Mouse (Mus musculus) lung, postnatal 25 days (tissue): ENCODE data around the gene Foxm1.
A peak's percentile ranks its signal among the peaks of the same experiment; 100 is the strongest.

ENCODE experiments used
- DNase-seq: peaks from one replicate; pipeline ENCODE4 v3.0.0; 2022; ENCODE audit warnings: low spot score

Gene Foxm1

DNA sequence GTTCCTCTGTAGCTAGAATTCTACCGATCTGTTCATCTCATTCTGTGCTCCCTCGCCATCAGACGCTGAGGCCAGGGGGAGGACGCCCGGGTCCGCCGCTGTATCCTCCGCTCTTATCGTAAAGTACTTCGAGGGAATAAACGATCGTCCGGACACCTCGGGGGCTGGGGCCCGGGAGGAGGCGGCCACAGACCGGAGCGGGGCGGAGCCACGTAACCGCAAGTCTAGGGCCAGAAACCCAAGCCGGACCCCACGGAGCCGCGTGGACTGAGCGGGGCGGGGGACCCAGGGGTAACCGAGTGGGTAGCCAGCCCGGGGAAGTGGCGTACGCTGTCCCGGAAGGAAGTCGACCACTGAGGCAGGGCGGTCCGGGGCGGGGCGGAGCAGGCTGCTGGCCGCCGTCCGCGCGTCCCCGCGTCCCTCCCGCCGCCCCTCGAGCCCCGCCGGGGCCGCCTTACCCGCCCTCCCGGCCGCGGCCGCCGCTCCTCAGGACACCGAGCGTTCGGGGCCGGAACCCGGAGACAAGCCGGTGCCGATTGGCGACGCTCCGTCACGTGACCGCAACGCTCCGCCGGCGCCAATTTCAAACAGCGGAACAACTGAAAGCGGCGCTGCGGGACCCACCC lies at the start of gene Foxm1, which contains the start of gene Rhno1:
Gene Foxm1 (plus strand): TSS at position 587 of the 626 bp plus-strand sequence.
Gene Rhno1 (minus strand): TSS at position 531 of the 626 bp plus-strand sequence.
- DNase-seq, result peak; percentile 83

DNA sequence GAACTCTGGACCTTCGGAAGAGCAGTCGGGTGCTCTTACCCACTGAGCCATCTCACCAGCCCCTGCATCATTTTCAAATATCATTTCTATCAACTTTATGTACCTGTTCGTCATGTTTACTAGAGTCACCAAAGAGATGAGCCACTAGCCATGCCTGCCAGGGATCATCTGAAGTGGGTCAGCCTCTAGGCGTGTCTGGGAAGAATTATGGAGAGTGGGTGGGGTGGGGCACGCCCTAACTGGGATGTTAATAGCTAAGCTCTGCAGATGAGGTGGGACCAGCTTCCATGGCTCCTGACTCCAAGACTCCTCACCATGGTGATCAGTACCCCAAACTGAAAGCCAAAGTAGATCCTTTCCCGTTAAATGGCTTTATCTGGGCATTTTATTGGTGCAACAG lies 48.0 kb upstream of the Foxm1 start:
- no peak for DNase-seq

DNA sequence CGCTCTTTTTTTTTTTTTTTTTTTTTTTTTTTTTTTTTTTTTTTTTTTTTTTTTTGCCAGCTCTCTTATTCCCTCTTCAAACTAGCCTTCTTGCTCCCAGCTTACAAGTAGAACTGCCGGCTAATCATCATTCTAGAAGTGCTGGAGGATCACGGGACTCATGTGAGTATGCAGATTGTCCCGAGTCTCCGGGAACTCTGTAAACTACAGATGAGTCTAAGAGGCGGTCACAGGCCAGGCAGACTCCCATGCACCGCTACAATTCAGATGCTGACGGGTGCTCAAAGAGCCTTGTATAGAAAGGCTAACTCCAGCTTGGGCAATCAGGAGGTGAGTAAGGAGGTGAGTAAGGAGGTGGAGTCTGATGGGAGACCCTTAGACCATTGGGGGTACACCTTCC lies 47.2 kb upstream of the Foxm1 start:
- DNase-seq, result no peak

DNA sequence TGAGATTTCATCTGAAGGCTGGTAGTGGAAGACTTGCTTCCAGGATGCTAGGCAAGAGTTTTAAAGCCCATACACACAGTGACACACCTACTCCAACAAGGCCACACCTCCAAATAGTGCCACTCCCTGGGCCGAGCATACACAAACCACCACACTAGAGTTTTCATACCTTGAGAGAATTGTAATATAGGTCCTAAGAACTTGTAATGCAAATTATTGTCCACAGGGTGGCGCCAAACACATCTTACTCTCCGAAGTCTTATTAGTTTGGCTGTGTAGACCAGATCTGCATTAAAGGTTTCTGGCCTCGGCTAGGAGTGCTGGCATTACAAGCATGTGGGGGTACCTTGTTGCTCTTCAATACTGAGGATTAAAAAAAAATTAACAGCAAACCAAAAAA lies 44.5 kb upstream of the Foxm1 start:
- DNase-seq, result peak; percentile 59

DNA sequence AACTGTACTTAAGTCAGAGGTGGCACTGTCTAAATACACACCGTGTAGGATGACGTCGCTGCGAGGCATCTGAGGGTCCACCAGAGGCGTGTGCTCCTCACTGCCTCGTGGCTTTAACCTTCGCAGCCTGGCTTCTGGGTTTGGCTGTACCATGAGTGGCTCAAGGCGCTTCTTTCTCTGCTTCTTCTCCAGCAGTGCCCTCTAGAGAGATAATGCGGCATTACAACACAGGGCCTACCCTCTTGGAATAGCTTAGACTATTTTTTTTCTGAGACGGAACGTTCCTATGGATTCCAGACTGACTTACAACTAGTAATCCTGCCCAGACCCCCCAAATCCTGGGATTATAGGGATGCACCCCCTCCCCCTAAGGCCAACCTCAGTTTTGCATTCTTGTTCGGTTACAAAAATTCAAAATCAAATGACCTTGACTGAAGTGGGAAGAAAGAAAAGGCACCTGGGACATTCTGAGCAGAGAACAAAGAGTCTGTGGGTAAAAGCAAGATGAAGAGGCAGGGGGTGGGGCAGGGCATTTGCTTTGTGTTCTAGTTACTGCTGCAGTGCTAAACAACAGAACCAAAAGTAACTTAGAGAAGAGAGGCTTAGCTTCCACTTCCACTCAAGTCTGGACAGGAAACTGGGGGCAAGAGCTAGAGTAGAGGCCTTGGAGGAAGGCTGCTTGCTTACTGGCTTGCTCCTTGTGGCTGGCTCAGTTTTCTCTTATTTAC lies 28.2 kb upstream of the Foxm1 start:
- DNase-seq, result peak; percentile 79

DNA sequence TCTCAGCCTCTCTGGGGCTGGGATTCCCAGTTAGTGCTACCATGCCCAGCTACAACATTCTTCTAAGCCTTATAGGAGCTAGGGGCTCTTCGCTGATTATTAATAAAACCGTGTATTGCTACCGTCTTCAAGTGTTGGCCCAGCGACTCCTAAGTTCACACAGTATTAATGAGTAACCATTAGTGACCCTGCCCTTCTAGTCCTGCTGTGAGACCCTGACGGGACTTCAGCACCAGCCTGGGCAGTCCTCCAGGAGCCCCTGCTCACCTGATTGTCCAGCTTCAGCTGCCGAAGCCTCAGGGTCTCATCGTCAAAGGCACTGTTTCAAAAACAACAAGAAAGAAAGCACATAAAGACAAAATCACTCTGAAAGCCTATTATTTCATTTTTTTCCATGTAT lies 25.3 kb upstream of the Foxm1 start:
- DNase-seq, result no peak

DNA sequence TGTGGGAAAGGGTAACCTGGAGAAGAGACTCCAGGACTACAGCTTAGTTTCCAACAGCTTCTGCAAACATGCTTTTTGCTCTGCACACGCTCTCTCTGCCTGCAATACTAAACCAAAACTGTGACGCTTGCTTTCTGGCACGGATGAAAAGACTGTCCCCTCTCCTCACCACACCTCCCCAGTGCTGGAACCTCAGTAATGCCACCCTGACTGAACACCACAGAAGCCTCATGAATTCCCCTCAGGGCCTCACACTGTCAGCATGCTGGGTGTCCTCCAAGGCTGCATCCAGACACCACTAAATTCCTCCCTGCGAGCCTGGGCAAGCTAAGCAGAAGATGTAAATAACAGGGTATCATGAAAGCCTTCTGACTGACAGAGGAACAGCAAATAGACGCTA lies 23.9 kb upstream of the Foxm1 start:
- DNase-seq, result no peak

DNA sequence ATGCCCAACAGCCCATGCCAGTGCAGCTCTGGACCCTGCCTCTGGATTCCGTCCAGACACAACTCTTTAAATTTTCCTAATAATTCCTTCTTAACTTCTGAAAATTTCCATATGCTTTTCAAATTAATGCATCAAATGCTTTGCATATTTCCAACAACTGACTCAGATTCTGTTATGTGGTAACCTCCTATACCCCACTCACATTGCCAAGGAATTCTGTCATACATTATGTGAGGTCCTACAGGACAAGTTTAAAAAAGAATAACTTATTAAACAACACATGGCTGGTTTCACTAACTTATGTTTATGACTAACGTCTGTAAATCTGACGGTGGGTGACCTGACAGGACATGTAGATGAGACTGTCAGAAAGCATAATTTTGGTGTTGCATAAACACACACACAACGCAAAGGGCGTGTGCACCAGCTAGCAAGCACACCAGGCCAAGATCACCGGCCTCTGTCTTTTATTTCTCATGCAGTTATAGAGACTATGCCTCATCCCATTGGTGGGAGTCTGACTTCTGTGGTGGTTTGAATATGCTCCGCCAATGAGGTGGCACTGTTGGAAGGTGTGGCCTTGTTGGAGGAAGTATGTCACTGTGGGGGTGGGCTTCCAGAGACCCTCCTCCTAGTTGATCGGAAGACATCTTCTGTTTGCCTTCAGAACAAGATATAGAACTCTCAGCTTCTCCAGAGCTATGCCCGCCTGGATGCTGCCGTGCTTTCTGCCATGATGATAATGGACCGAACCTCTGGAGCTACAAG lies 20.6 kb upstream of the Foxm1 start:
- no peak for DNase-seq

DNA sequence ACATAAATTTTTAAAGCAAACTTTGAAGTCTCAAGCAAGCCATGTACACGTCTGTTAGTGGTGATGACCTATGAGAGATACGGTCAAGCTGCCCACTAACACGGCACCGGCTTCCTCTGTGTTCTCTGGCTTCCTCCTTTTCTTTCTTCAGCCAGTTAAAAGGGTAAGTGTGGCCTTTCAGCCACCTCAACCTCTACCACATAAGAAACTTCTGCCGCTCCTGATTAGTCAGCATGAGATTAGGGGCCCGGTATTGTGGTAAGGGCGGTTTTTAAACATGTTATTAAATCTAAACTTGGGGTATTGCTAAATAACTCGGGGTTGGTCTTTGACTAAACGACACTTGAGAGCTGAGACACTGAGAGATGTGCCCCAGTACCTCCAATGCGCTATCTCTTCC lies 17.1 kb upstream of the Foxm1 start:
- no peak for DNase-seq

DNA sequence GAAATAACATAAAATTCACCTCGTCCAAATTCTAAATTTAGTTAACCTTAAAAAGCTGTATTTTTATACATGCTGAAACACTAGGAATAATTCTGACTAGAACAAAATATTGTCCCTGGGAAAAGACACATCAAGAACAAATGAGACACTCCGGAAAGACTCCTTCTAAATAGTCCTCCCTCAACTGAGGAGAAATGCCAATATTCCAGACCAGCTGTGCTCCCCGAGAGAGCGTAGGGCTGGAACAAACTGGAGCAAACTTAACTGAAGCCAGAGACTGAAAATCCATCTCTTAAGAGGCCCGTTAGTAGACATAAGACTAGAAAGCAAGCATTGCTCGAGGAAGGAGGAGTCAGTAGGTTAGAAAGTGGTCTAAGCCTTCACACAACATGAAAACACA lies 16.0 kb upstream of the Foxm1 start:
- DNase-seq, result no peak

DNA sequence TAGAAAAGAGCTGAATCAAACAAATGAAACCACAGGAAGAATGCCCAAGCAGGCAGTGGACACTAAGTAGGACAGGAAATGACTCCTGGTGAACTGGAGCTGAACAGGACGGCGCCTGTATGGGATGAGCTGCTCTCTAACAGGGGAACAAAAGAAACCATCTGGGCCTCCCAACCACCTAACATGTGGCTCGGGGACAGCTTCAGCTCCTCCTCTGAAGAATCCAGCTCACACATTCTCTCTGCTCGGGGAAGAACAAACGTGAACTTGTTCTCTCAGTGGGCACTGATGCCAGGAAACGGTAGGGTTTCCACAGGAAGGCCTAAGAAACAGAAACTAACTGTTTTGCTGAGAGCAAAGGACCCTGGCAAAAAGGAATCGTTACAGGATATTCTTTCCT lies 13.1 kb upstream of the Foxm1 start:
- DNase-seq, result no peak

DNA sequence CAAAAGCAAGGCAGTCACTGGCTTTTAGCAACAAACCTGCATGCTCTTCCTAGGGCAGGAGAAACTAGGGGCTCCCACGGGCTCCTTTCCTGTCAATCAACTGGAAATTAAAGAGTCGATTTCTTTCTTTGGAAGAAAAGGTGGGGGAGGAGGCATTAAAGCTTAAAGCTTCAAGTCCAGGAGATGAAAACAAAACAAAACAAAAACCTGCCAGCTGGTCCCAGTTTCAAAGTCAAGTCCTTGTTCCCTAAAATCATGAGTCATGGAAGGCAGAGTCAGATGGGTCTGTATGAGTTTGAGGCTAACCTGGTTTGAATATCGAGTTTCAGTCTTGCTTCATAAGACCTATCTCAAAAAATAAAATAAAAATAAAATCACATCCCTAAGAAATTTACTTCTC lies 8.6 kb upstream of the Foxm1 start:
- no peak for DNase-seq

DNA sequence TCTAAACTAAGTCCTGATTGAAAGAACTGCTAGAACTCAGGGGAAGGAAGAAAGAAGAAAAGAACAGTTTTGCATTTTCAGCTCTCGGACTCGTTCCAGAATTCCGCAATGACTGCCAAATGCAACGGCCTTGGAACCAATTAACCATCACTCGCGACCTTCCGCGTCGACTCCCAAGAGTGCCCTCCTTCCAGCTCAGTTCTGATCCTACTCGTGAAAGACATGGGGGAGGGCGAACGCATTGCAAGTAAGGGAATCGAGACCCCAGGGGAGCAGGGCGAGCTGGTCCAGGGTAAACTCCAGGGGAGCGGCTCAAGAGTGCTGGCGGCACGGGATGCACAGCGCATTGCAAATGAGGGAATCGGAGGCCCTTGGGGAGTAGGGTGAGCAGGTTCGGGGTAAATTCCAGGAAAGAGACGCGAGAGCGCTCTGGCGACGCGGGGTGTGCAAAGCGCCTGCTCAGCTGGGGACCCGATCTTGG lies 7.5 kb upstream of the Foxm1 start:
- DNase-seq, result no peak

DNA sequence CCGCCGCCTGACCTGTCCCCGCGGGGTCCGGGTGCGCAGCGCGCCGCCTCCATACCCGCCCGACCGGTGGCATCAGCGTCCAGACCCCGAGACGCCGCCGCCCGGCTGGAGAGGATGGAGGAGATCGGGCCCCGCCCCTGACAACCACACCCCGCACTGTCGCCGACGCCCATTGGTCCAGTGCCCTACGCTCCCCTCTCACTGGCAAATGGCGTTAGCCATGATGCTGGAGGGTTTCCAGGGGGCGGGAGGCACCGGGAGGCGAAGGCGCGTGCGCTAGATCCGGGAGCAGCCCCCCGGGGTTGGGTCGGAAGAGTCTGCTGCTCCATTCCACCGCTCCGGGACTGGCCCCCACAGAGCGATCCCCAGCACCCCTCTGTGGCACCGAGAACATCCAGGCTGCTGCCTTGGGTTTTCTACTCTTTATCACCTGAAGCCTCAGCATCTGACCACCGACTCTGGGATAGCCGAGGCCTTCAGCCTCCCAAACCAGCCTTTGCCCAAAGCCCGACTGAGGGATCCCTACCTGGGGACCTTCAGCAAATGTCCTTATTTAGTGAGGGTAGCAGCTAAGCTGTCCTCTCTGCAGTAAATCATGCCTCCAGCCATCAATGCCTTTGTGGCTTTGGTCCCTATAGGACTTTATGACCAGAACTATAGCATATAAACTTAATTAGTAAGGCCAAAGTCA lies 6.9 kb upstream of the Foxm1 start, which contains the start of gene Tulp3:
Gene Tulp3 (minus strand): TSS at position 126 of the 691 bp plus-strand sequence.
- peak; percentile 95 for DNase-seq

DNA sequence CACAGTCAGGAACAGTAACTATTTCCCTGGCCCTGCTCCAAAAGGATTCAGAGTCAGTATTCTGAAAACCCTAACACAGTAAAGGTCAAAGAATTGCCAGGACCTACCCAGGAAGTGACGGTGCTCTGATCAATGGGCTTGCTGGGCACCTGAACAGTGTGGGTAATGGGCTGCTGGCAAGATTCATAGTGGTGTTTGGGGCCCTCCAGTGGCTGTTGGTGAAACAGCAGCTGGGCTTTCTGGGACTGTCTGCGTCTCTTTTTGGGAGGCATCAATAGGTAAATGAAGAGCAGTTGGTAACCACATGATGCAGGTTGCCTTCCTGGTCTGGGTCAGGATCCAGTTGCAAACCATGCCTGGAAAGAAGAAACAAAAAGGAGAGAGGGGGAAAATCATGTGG lies 3.8 kb upstream of the Foxm1 start:
- peak; percentile 62 for DNase-seq

DNA sequence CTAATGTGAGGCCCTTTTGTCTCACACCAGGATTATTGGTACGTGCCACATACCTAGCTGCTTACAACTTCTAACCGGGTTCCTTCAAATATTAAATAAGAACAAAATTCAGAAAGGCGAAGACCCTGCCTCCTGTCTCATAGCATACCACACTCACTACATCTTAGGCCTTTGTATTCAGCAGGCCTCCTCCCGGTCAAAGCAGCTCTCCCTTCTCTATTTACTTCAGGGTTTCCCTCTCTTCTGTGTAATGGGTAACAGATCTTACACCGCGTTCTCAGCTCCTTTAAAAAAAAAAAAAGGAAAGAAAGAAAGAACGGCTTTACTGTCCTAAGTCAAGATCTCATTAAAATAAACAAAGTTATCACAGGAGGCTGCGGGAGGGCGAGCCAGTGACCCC lies 866 bp upstream of the Foxm1 start:
- no peak for DNase-seq

DNA sequence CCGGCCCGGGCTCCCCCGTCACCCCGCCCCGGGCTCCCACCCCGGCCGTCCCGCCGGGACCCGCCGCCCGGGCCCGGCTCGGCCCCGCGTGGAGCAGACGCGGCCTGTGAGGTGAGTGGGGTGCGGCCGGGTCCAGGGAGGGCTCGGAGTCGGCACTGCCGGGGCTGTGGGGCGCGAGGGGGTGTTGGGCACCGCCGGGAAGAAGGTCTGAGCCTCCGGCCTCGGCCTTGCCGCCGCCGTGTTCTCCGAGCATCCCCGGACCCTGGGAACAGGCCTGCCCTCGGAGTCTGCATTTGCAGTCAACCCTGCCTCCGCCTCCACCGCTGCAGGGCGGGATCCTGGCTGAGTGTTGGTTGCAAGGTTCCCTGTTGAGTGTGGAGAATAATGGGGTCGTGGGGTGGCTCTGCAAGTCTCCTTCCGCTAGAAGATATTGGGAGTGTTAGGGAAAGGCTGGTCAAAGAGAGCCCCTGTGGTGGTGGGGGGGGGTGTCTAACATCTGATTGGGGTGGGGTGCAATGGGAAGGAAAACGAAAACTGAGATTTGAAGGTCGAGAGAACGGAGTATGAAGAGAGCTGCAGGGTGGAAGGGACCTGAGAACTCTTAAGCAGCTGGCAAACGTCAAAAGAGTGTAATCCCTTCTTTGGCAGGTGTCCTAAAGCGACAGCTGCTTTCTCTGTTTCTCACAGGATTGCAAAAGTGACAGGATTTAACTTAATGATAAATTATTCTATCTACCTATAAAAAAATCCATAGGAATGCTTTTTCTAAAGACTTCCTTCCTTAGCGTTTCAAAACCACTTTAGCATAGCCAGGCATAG lies 449 bp downstream of the Foxm1 start:
- no peak for DNase-seq

DNA sequence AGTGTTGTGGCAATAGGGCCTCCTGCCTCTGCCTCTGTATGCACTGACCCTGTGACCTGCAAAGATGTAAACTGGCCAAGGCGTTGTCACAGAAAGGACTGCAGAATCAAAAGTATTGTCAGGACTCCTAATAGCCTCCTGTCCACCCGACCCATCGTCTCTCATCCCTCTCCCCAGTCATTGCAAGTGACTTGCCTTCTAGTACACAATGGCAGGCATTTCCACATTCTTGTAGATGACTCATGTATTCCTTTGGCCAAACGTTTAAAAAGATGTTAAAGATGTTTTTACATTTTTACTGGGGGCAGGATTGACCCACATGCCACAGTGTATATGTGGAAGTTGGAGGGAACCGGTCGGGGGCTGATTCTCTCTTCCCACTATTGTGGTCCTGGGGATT lies 2.0 kb downstream of the Foxm1 start:
- no peak for DNase-seq

DNA sequence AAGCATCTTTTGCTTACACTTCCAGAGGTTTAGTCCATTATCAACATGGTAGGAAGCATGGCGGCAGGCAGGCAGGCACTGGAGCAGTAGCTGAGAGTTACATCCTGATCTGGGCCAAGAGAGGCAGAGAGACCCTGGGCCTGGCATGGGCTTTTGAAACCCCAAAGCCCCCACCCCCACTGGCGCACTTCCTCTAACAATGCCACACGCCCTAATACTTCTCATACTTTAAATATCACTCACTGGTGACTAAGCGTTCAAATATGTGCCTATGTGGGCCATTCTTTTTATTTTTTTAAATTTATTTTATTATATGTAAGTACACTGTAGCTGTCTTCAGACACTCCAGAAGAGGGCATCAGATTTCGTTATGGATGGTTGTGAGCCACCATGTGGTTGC lies 3.7 kb downstream of the Foxm1 start:
- DNase-seq, result no peak

DNA sequence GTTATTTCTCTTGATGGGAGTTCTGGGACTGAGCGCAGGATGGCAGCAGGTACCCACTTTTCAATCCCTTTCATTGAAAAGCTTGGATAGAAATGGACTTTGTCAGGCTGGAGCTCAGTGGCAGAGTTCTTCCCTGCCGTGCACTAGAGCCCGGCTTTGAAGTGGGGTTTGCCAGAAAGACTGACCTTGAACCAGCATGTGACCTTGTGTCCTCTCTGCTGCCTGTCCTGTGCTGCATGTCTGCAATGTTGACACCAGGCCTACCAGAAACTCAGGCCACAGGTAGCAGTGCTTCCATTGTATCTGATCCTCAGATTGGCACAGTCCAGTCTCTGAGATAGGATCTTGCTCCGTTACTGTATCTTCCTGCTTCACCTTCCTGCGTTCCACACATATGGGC lies 7.3 kb downstream of the Foxm1 start:
- no peak for DNase-seq

DNA sequence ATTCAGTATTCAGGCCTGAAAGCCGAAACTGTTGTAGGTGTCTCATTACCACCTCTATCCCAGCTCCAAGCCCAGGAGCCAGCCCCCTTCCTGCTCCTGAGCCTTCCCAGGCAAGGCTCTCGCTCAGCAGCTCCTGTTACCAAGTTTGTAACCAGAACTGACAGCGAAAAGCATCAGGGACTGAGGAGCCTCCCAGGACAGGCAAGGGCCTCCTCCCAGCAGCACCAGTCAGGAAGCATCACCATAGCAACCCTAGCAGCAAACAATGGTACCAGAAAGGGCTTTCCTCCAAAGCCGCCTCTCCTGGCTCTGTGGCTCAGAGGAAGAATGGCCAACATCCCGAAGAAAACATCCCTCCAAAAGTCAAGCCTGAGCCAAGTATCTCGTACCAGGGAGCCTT lies 12.4 kb downstream of the Foxm1 start, which contains the start of the genes Tex52 and Gm44596:
Gene Tex52 (plus strand): TSS at position 265 of the 400 bp plus-strand sequence.
Gene Gm44596 (plus strand): TSS at position 312 of the 400 bp plus-strand sequence.
- DNase-seq, result peak; percentile 56
